Comparison of ENCODE assay signal across 8 mouse cellular contexts in genomic region chr5:121219980-121220731, GRCm38 (mm10). TPM values are rescaled to one million over a fixed set of nuclear protein-coding genes. Genes with fewer than 3 reads are reported as not detected.
DNase-seq lines count a peak whose midpoint lies in the region; ATAC-seq lines count a peak whose summit lies in the region.

TSS of gene Hectd4 (plus strand) at chr5:121220219.

- peak within 1 kb of the TSS; percentile 98 for H3K9ac ChIP-seq in hindbrain, embryonic 13.5 days

- peaks cover 20% of the 10 kb centered on the region for H3K4me1 ChIP-seq in hindbrain, embryonic 13.5 days (replicated peaks)

- WGBS in hindbrain, embryonic 13.5 days: under 1% methylated on average over 38 of the region's 90 CpGs

- no peaks in the 10 kb centered on the region for H3K27me3 ChIP-seq in hindbrain, embryonic 13.5 days

- peak within 1 kb of the TSS; percentile 98 for H3K4me3 ChIP-seq in hindbrain, embryonic 13.5 days

- DNase-seq in NIH3T3 (ENCODE audit: low read depth): peak; percentile 98
- DNase-seq in cerebellum, postnatal 10 days: peak; percentile 99
- DNase-seq in frontal cortex, postnatal 14 days (ENCODE audit: low spot score in 2 of 2): peak; percentile 88 to 96
- peak; percentile 96 to 98 for DNase-seq in layer of hippocampus, postnatal 25 days (ENCODE audit: extremely low spot score in 1 of 2, low spot score in 1 of 2)
- DNase-seq in lung, postnatal 25 days (ENCODE audit: low spot score): peak; percentile 97
- DNase-seq in retina, embryonic 14.5 days (ENCODE audit: low spot score): peak; percentile 99
- peak; percentile 100 for DNase-seq in thymus, postnatal 4 days

- H3K9me3 ChIP-seq in hindbrain, embryonic 13.5 days: no peaks in the 10 kb centered on the region

- H3K4me2 ChIP-seq in hindbrain, embryonic 13.5 days: peak within 1 kb of the TSS; percentile 76

- no peaks in the 10 kb centered on the region for H3K36me3 ChIP-seq in hindbrain, embryonic 13.5 days

- peak; percentile 87 for ATAC-seq in hindbrain, embryonic 13.5 days (ENCODE audit: low FRiP score)

- peak within 1 kb of the TSS; percentile 97 for H3K27ac ChIP-seq in hindbrain, embryonic 13.5 days

RNA-seq across cellular contexts. Expression of gene Hectd4, which starts in this region (rescaled TPM):
- polyA plus RNA-seq in hindbrain, embryonic 13.5 days (2015; fragmentation: Nextera tagmentation; extraction: Ambion mirVana): 15.0 and 17.2 TPM in 2 replicates
- total RNA-seq in layer of hippocampus, postnatal 25 days (2021): 100 to 1,000 TPM; 159 to 190 TPM

Comparison
In these comparisons a context has a peak if more than half of its experiments do, and no peak if none do; other contexts are left out.
1. Peak in every context shown above with its lines: DNase-seq, ATAC-seq, H3K4me3 ChIP-seq and H3K27ac ChIP-seq.